8 mouse cellular contexts compared by ENCODE assay signal in the genomic region with DNA sequence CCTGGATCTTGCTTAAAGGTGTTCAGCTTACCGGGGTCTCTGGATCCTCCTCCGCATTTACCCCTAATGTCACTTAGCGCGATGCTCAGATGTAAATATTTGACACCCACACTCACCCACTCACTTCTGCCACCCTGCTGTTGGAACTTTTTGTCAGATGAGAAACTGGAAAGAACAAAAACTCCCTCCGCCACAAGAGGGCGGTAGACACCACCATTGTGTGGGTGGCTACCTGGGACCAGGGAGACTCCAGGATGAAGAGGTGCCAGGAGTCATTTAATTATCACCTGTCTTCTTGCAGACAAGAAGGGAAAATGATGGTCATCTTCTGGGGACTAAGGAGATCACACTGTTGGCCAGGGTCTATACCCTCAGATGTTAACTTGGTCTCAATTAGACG. TPM values are rescaled to one million over a fixed set of nuclear protein-coding genes. Genes with fewer than 3 reads are reported as not detected.
DNase-seq lines count a peak whose midpoint lies in the region.

No protein-coding gene starts in this region.

- peak; percentile 26 for DNase-seq in heart, adult 8-10 months (ENCODE audit: low spot score)
- no peak for DNase-seq in heart, postnatal 25 days (ENCODE audit: low spot score)
- DNase-seq in ES-CJ7 (ENCODE audit: low read depth, low spot score): peak; percentile 71
- peak; percentile 47 for DNase-seq in c-Kit-positive CD71-negative TER-119-negative erythroid progenitor cells, embryonic 14.5 days (ENCODE audit: low read depth)
- DNase-seq in frontal cortex, postnatal 25 days (ENCODE audit: low spot score in 2 of 2): peak; percentile 51
- peak; percentile 17 for DNase-seq in left cerebral cortex, adult 11 months (ENCODE audit: low spot score)
- peak; percentile 54 to 63 for DNase-seq in natural killer cell, adult 2 months (ENCODE audit: low spot score in 2 of 2)
- peak; percentile 70 for DNase-seq in thymus, postnatal 25 days

- intact Hi-C loops in heart, postnatal 25 days (cut with DNase I): loop anchor here (1.0 to 5.0 kb wide), 3 partner anchors 49 to 311 kb away; no protein-coding TSS in a partner anchor

RNA-seq across cellular contexts. Expression of gene Uts2, which starts 30.3 kb away (rescaled TPM):
- total RNA-seq in heart, adult 8-10 months (2022): not detected
- total RNA-seq in heart, postnatal 25 days (2021): not detected

RNA-seq across cellular contexts. Expression of gene Tnfrsf9, which starts 52.2 kb away (rescaled TPM):
- total RNA-seq in heart, adult 8-10 months (2022): under 1 TPM; 0.12 to 0.29 (median 0.22) TPM
- under 1 TPM in 1 of 2 experiments, not detected in 1; 0.21 TPM for total RNA-seq in heart, postnatal 25 days (2021)

RNA-seq across cellular contexts. Expression of gene Park7, which starts 52.3 kb away (rescaled TPM):
- total RNA-seq in heart, adult 8-10 months (2022): 100 to 1,000 TPM; 275 to 312 (median 290) TPM
- total RNA-seq in heart, postnatal 25 days (2021): 100 to 1,000 TPM; 232 to 242 TPM
